Mouse (Mus musculus): Measurements from ENCODE around the gene Sept4. TPM values are rescaled to one million over a fixed set of nuclear protein-coding genes. Genes with fewer than 3 reads are reported as not detected.

Sept4 gene
- polyA plus RNA-seq, 1 experiment from 2014 or later, result 26.3 TPM

DNA sequence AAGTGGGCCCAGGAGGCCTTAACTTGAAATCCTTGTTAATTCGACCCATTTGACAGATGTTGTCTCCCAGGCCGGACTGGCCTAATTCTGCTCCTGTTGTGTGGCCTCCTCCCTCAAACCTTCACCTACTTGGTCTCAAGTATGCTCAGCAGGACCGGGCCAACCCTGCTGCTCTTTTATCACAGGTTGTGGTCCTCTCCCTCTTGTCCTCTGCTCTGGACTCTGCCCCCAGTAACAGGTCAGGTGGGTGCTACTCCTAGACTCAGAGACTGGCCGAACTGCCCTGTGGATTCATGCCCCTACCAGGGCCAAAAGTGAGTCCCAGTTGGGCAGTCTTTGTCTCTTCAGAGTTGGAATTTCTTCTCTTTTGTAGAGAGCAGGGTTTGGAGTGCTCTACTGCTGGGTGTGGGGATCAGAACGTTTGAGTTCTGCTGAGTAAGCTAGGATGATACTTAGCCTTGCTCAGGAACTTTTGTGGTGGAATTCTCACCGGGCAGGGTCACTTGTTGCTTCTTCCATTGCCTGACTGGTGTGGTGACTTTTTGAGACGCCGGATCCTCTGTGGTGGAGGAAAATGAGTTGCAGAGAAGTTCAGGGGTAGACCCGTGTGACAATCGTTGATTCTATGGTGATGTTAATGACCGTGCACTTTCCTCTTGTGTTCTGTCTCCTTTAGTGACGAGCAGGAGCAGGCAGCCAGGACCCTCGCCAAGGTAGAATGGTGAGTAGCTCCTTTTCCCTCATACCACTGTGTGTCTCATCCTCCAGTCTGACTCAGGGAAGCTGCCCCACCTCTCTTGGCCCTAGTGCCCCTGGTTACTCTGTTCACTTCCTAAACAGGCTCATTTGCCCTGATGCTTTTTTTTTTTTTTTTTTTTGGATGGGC is 24.3 kb downstream of the Sept4 start:
- peak overlapping the region; percentile 90 for H3K27ac ChIP-seq (replicated peaks)

DNA sequence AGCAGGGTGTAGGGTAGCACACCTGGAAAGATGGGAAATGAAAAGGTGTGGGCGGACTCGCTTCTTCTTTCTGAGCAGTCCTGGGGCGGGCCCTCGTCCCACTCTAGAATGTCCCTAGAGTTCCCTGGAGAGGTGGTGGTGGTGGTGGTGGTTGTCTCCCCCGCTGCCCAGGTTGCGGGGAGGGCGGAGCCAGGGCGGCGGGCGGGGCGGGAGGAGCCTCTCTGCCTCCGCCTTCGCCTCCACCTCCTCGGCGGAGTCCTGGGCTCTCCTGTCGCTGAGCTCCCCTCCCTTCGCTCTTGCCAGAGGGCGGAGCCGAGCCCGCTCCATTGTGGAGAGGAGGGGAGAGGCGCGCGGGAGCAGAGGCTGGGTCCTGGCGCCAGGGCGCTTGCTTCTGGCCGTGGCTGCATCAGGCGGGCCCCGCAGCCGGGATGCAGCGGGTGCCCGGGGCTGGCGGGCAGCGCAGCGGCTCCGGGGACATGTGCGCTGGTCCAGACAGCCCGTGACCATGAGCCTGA is 26.7 kb downstream of the Sept4 start:
- Histone ChIP-seq H3K9me3 (ENCODE audit: control insufficient read depth, low read length) (no peaks in the 10 kb centered on the region), H3K27ac (replicated peaks) (peak overlapping the region; percentile 79), H3K27me3 (ENCODE audit: control insufficient read depth, insufficient read depth, low read length) (no peaks in the 10 kb centered on the region), H3K4me1 (replicated peaks; ENCODE audit: control insufficient read depth, insufficient read depth) (peaks cover 8% of the 10 kb centered on the region), H3K4me3 (ENCODE audit: low read depth, low read length) (peak overlapping the region; percentile 69), H3K4me2 (replicated peaks; ENCODE audit: low read depth) (peak overlapping the region; percentile 98), H3K36me3 (ENCODE audit: control insufficient read depth, insufficient read depth, low read length) (peaks cover 16% of the 10 kb centered on the region; the same call in 1 of the 2 replicates), H3K9ac (ENCODE audit: low read length) (peak overlapping the region; percentile 83)
- TF ChIP-seq CTCF (IDR thresholded peaks at IDR 0.05; ENCODE audit: low read depth) (no peak; the same call in 1 of the 2 replicates), EP300 (optimal IDR thresholded peaks at IDR 0.05) (no peak)
- ATAC-seq (ENCODE audit: low FRiP score, low TSS enrichment), result peak; percentile 53
- DNase-seq (ENCODE audit: low spot score), result peak; percentile 94
- WGBS, result 2% methylated on average over 33 of the region's 37 CpGs

More for the DNA sequence above, 24.3 kb downstream of the Sept4 start:
- no peaks in the 10 kb centered on the region for H3K36me3 ChIP-seq (ENCODE audit: control insufficient read depth, insufficient read depth, low read length)
- H3K4me1 ChIP-seq (replicated peaks; ENCODE audit: control insufficient read depth, insufficient read depth), result peaks cover 10% of the 10 kb centered on the region
- ATAC-seq (ENCODE audit: low FRiP score, low TSS enrichment), result peak; percentile 4; the same call in 1 of the 2 replicates
- no peaks in the 10 kb centered on the region for H3K27me3 ChIP-seq (ENCODE audit: control insufficient read depth, insufficient read depth, low read length)
- H3K9ac ChIP-seq (ENCODE audit: low read length), result peak overlapping the region; percentile 72
- peak overlapping the region; percentile 63 for H3K4me2 ChIP-seq (replicated peaks; ENCODE audit: low read depth)
- peak; percentile 68 for DNase-seq (ENCODE audit: low spot score)
- TF ChIP-seq EP300 (optimal IDR thresholded peaks at IDR 0.05), result no peak
- no peak for TF ChIP-seq CTCF (IDR thresholded peaks at IDR 0.05; ENCODE audit: low read depth)
- H3K9me3 ChIP-seq (ENCODE audit: control insufficient read depth, low read length), result no peaks in the 10 kb centered on the region
- 24% methylated on average over 13 of the region's 13 CpGs for WGBS
- H3K4me3 ChIP-seq (ENCODE audit: low read depth, low read length), result peak overlapping the region; percentile 64

DNA sequence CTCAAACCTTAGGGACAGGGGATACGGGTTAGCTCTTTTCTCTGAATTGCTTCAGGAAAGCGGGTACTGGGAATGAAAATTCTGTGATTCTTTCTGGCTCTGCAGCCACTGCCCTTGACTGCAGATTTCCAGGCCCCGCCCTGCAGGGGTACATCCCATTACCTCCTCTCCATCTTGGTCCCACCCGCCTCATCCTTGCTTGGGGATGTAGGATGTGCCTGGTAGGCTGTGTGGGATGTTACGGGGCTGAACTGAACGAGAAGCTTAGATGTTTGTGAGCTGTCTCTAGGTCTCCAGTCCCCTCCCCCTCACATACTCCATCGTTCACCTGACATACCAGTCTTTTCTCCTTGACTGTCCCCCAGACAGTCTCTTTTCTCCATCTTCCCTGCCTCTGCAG is 27.3 kb downstream of the Sept4 start:
- H3K9ac ChIP-seq (ENCODE audit: low read length), result peak overlapping the region; percentile 83
- H3K4me1 ChIP-seq (replicated peaks; ENCODE audit: control insufficient read depth, insufficient read depth), result peaks cover 5% of the 10 kb centered on the region
- H3K27ac ChIP-seq (replicated peaks), result peak overlapping the region; percentile 79
- ATAC-seq (ENCODE audit: low FRiP score, low TSS enrichment), result no peak
- H3K4me2 ChIP-seq (replicated peaks; ENCODE audit: low read depth), result peak overlapping the region; percentile 98
- no peak for DNase-seq (ENCODE audit: low spot score)
- no peaks in the 10 kb centered on the region for H3K9me3 ChIP-seq (ENCODE audit: control insufficient read depth, low read length)
- 11% methylated on average over 7 of the region's 7 CpGs for WGBS
- peak overlapping the region; percentile 69 for H3K4me3 ChIP-seq (ENCODE audit: low read depth, low read length)
- peaks cover 20% of the 10 kb centered on the region; the same call in 1 of the 2 replicates for H3K36me3 ChIP-seq (ENCODE audit: control insufficient read depth, insufficient read depth, low read length)
- no peak for TF ChIP-seq CTCF (IDR thresholded peaks at IDR 0.05; ENCODE audit: low read depth)
- TF ChIP-seq EP300 (optimal IDR thresholded peaks at IDR 0.05), result no peak
- H3K27me3 ChIP-seq (ENCODE audit: control insufficient read depth, insufficient read depth, low read length), result no peaks in the 10 kb centered on the region

DNA sequence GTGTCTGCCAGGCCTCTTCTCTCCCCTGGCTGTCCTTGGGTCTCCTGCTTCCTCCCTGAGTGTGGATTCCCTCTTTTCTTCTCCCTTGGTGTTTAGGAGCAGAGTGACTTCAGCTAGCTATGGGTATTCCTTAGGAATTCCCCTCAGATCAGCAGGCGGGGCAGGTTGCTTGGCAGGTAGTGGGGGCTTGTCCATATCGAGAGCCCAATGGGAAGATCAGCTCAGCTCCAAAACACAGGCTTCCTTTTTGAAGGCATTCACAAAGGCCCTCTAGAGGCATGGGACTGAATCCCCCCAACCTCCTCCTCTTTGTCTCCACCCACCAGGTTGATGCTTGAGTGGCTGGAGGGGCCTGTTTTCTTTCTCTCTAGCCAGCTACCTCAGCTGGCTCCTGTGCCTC is 27.8 kb downstream of the Sept4 start:
- Histone ChIP-seq H3K27me3 (ENCODE audit: control insufficient read depth, insufficient read depth, low read length) (no peaks in the 10 kb centered on the region), H3K4me1 (replicated peaks; ENCODE audit: control insufficient read depth, insufficient read depth) (peaks cover 5% of the 10 kb centered on the region), H3K36me3 (ENCODE audit: control insufficient read depth, insufficient read depth, low read length) (peaks cover 23% of the 10 kb centered on the region; the same call in 1 of the 2 replicates), H3K27ac (replicated peaks) (no peak overlapping the region), H3K4me2 (replicated peaks; ENCODE audit: low read depth) (peak overlapping the region; percentile 98), H3K9me3 (ENCODE audit: control insufficient read depth, low read length) (no peaks in the 10 kb centered on the region), H3K9ac (ENCODE audit: low read length) (peak overlapping the region; percentile 83), H3K4me3 (ENCODE audit: low read depth, low read length) (peak overlapping the region; percentile 69; the same call in 1 of the 2 replicates)
- DNase-seq (ENCODE audit: low spot score), result no peak
- TF ChIP-seq CTCF (IDR thresholded peaks at IDR 0.05; ENCODE audit: low read depth), result no peak
- no peak for TF ChIP-seq EP300 (optimal IDR thresholded peaks at IDR 0.05)
- ATAC-seq (ENCODE audit: low FRiP score, low TSS enrichment), result no peak
- WGBS, result 44% methylated on average over 2 of the region's 2 CpGs

DNA sequence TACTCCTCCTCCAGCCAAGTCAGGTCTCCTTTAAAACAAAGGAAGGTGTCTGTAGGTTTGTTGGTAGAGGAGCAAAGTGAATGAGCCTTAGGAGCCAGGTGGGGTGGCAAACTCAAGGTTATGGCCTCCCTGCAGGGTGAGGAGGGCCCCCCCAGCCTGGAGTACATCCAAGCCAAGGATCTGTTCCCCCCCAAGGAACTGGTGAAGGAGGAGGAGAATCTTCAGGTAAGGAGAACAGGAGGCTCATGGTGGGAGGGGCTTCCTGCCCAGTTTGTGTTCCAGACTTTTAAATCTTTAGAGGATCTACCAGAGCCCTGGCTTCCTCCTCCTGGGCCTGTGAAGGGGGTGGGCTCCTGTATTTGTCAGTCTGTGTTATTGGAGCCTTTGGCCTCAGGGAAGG is 28.4 kb downstream of the Sept4 start:
- peaks cover 27% of the 10 kb centered on the region; the same call in 1 of the 2 replicates for H3K36me3 ChIP-seq (ENCODE audit: control insufficient read depth, insufficient read depth, low read length)
- ATAC-seq (ENCODE audit: low FRiP score, low TSS enrichment), result no peak
- H3K9ac ChIP-seq (ENCODE audit: low read length), result no peak overlapping the region
- no peaks in the 10 kb centered on the region for H3K9me3 ChIP-seq (ENCODE audit: control insufficient read depth, low read length)
- peaks cover 5% of the 10 kb centered on the region for H3K4me1 ChIP-seq (replicated peaks; ENCODE audit: control insufficient read depth, insufficient read depth)
- no peak overlapping the region for H3K27ac ChIP-seq (replicated peaks)
- no peaks in the 10 kb centered on the region for H3K27me3 ChIP-seq (ENCODE audit: control insufficient read depth, insufficient read depth, low read length)
- TF ChIP-seq CTCF (IDR thresholded peaks at IDR 0.05; ENCODE audit: low read depth) (no peak), EP300 (optimal IDR thresholded peaks at IDR 0.05) (no peak)
- no peak overlapping the region for H3K4me3 ChIP-seq (ENCODE audit: low read depth, low read length)
- H3K4me2 ChIP-seq (replicated peaks; ENCODE audit: low read depth), result no peak overlapping the region
- no peak for DNase-seq (ENCODE audit: low spot score)
